Mouse (Mus musculus): ENCODE results near the gene Btaf1. TPM values are rescaled to one million over a fixed set of nuclear protein-coding genes. Genes with fewer than 3 reads are reported as not detected.

Gene Btaf1
- 22.8 and 26.4 TPM in 2 replicates for total RNA-seq (2021)
- long read RNA-seq, experiment 1, full-length matches to known transcripts = 1 of 7 reads
- long read RNA-seq, experiment 1, partial matches to known transcripts = 2 of 7 reads
- long read RNA-seq, experiment 1, other reads (novel, unspliced or antisense) = 4 of 7 reads
- long read RNA-seq, experiment 2, full-length matches to known transcripts = 3 of 5 reads
- long read RNA-seq, experiment 2, partial matches to known transcripts = 0 of 5 reads
- long read RNA-seq, experiment 2, other reads (novel, unspliced or antisense) = 2 of 5 reads

DNA sequence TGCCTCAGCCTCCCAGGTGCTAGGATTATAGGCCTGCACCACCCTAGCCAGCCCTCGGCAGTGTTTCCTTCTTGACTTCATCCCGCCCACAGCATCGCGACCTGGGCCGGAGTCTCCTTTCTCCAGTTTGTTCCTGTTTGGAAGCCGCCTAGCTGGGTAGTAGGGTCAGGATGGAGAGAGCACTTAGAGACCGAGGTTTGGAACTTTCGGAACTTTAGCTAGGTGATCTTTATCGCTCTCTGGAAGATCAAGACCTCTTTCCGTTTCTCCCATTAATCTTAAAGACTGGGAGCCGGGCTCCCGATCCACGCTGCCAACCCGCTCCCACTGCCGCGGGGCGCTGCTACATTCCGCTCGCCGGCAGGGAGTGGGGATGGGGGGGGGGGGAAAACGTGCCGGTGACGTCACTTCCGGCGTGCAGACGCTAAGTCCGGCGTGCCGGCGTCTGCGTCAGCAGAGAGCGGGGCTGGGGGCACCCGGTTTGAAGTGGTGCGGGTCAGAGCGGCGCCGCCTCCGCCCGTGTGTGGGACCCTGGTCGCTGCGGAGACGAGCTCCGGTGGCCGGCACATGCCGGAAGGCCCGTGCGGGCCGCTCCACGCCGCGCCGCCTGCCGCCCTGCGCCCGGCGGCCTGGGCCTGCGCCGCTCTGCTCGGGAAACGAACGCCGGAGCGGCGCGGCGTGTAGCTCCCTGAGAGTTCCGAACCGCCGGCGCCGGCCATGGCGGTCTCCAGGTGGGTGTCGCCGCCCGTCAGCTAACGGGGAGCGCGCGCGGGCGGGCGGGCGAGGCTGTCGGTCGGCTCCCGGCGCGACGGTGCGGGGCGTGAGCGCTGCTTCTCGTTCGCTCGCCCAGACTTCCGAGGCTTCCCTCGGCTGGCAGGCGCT lies at the start of gene Btaf1:
Btaf1 (plus strand) TSS at position 409 of the 882 bp plus-strand sequence.
- DNase-seq = peak; percentile 94

DNA sequence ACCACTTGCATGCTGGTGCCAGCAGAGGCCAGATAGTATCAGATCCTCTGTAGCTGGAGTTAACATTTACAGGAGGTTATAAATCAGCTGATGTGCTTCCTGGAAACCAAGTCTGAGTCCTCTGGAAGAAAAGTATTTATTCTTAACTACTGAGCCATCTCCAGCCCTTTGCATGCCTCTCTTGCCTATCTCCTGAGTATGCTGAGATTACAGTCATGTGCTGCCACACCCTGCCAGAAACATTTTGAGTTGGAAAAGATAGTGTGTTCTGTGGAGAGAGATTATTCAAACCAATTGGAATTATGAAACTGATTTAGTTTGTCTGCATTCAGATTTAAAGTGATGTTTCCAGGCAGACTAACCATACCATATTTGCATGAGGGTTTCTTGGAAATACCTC lies 48.5 kb upstream of the Btaf1 start:
- DNase-seq = no peak

DNA sequence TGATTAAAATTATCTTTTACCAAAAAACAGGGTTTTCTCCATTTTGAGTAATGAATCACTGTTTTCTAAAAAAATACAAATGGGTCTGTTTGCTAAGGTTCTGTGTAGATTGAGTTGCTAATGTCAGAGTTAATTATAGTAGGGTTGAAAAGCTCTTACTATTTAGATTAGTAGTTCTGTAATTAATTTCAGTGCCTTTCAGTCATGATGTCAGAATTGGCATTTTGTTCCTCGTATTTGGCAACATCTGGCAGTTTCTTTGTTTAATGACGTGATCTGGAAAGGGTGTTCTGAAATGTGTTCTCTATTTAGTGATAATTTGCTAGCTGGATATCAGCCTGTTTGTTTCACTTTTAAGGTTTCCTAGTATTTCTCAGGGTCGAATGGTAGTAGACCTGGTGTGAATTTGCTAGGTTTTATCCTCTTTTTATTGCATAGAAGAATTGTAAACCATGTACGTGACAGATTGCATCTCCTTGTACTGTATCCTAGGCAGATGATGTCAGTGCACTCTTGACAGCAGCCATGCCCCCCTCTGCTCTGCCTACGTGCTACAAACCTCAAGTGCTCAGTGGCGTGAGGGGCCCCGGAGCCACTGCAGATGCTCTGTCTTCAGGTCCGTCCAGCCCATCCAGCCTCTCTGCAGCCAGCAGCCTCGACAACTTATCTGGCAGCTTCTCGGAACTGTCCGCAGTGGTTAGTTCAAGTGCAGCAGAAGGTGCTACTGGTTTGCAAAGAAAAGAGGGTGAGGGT lies 47.0 kb upstream of the Btaf1 start:
- DNase-seq = no peak

DNA sequence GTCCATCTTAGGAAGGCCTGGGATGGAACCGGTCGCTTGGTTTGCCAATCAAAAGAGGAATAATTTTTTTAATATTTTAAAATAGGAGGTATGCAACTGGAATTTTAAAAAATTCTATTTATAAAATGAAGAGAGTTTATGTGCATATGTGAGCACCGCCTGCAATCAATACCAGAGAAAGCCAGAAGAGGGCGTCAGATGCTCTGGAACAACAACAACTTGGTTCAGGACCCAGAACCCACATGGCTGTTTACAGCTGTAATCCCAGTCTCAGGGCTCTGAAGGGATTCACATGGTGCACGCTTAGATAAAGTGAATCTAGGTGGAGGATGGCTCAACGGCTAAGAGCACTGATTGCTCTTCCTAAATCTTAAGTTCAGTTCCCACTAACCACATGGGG lies 42.8 kb upstream of the Btaf1 start:
- peak; percentile 59 for DNase-seq

- no peak for DNase-seq
These were observed 39.6 kb upstream of the Btaf1 start for GRCm38 (mm10) chr19:36886316-36886715.

- no peak for DNase-seq
These were observed 38.2 kb upstream of the Btaf1 start for GRCm38 (mm10) chr19:36887706-36888105.

GRCm38 (mm10) chr19:36891746-36892145 lies 34.1 kb upstream of the Btaf1 start:
- DNase-seq = no peak

DNA sequence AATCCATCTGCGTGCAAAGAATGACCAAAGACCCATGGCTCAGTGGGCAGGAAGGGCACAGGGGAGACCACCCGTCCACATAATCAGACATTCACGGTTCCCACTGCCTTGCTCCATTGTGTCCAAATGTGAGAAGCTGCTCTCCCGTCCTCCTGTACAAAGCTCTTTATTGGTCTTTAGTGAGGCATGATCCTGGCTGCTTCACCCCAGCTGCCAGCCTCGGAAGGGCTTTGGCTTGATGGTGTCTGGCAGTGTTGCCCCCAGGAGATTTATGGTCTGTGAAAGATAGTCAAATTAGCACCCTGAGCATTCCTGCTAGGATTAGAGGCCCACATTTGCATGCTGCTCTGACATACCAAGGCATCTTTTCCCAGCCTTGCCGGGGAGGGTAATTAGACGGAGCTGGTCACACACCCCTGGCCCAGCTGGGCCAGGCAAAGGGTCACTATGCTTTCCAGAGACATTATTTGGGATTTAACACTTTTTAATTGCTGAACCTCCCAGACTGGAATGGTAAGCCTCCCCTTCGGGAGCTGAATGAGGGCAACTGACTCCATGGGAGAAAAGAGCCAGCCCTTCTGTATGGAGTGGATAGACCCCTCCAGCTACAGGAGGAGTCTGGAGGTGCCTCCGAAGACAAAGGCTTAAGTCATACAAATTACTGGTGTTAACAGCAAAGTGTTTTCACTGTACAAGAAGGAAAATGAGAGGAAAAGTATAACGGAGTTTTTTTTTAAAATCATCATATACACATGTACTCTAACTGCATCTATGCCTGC lies 28.9 kb upstream of the Btaf1 start:
- no peak for DNase-seq

GRCm38 (mm10) chr19:36897778-36898177 lies 28.1 kb upstream of the Btaf1 start:
- peak; percentile 69 for DNase-seq

- no peak for DNase-seq
These were observed 22.5 kb upstream of the Btaf1 start for GRCm38 (mm10) chr19:36903377-36903776.

- DNase-seq = peak; percentile 65
These were observed 21.5 kb upstream of the Btaf1 start for GRCm38 (mm10) chr19:36904211-36905007.

DNA sequence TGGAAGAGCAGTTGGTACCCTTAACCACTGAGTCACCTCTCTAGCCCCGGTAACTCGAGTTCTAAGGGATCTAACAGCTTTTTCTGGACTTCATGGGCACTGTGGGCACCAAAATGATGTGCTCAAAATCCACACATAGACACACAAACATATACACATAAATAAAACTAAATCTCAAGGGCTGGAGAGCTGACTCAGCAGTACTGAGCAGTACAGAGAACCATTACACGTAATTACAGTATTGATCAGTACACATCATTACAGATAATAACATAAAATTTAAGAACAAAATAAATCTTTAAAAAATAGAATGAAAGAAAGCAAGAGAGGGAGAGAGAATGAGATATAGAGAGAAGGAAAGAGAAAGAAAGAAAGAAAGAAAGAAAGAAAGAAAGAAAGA lies 16.7 kb upstream of the Btaf1 start:
- DNase-seq = no peak

- peak; percentile 84 for DNase-seq
These were observed 16.1 kb upstream of the Btaf1 start for GRCm38 (mm10) chr19:36909676-36910292.

- no peak for DNase-seq
These were observed 15.3 kb upstream of the Btaf1 start for GRCm38 (mm10) chr19:36910424-36911045.

DNA sequence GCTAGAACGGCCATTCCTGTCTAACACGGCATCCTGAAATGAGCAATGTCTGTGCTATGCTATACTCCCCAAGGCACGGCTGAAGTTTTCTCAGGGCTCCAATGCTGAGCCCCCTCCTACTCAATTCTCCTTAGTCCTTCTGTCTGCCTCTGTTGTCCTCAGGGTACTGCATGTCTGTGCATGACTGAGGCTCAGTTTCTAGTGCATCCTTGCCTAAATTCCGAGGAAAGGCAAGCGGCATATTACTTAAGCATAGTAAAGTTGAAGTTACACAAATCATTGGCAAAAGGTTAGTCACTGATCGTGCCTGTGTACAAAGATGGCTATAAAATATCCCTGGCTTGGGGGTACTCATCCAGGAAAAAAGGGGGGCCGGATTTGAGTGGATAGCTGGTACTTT lies 12.8 kb upstream of the Btaf1 start:
- no peak for DNase-seq

DNA sequence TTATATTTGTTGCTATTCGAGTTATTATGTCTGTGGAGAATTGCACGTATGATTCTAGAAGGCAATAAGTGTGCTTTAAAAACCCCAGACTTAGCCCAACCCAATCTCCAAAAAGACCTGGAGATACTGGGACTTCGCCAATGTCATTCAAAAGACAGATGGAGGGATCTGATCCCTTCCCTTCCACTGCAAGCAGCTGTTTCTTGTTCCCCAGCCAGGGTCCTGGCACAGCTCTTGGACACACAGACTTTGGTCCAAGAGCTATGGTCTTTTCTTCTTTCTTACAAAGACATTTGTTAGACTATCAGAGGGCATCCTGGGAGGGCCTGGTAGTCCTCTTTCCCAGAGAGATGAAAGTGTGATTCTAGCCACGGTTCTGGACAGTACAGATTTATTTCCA lies 9.7 kb upstream of the Btaf1 start:
- no peak for DNase-seq

GRCm38 (mm10) chr19:36916876-36917389 lies 8.9 kb upstream of the Btaf1 start:
- no peak for DNase-seq

GRCm38 (mm10) chr19:36918441-36919301 lies 7.2 kb upstream of the Btaf1 start:
- peak; percentile 93 for DNase-seq

- no peak for DNase-seq
These were observed 6.4 kb upstream of the Btaf1 start, which contains the start of gene Fgfbp3 for GRCm38 (mm10) chr19:36919466-36919865. TSS of gene Fgfbp3 (minus strand) at chr19:36919615.

Data from adrenal gland, postnatal 14 days (tissue).